Mouse (Mus musculus): ENCODE data around the gene Cyb5r1. TPM values are rescaled to one million over a fixed set of nuclear protein-coding genes. Genes with fewer than 3 reads are reported as not detected.

Gene Cyb5r1
- polyA plus RNA-seq, 1 experiment from 2014 or later, result 19.4 TPM

Other genes starting within 250 kb of the Cyb5r1 start
- 3.2 and 3.7 TPM in 2 replicates for gene Chil1, start 223.4 kb upstream of the Cyb5r1 start, polyA plus RNA-seq (2015; fragmentation: Nextera tagmentation; extraction: Ambion mirVana)
- gene Mybph, start 212.1 kb upstream of the Cyb5r1 start, polyA plus RNA-seq (2015; fragmentation: Nextera tagmentation; extraction: Ambion mirVana), result not detected in 2 replicates
- gene Adora1, start 170.1 kb upstream of the Cyb5r1 start, polyA plus RNA-seq (2015; fragmentation: Nextera tagmentation; extraction: Ambion mirVana), result 14.0 and 15.7 TPM in 2 replicates
- gene Myog, start 115.6 kb upstream of the Cyb5r1 start, polyA plus RNA-seq (2015; fragmentation: Nextera tagmentation; extraction: Ambion mirVana), result 0.22 TPM in 1 of 2 replicates, not detected in the other
- 9.3 and 11.3 TPM in 2 replicates for gene Ppfia4, start 72.6 kb upstream of the Cyb5r1 start, polyA plus RNA-seq (2015; fragmentation: Nextera tagmentation; extraction: Ambion mirVana)
- 139 and 150 TPM in 2 replicates for gene Tmem183a, start 43.6 kb upstream of the Cyb5r1 start, polyA plus RNA-seq (2015; fragmentation: Nextera tagmentation; extraction: Ambion mirVana)
- not detected in 2 replicates for gene 4933406M09Rik, start 19.6 kb upstream of the Cyb5r1 start, polyA plus RNA-seq (2015; fragmentation: Nextera tagmentation; extraction: Ambion mirVana)
- 62.6 and 63.4 TPM in 2 replicates for gene Adipor1, start 9.8 kb downstream of the Cyb5r1 start, polyA plus RNA-seq (2015; fragmentation: Nextera tagmentation; extraction: Ambion mirVana)
- gene Klhl12, start 50.0 kb downstream of the Cyb5r1 start, polyA plus RNA-seq (2015; fragmentation: Nextera tagmentation; extraction: Ambion mirVana), result 39.7 and 40.1 TPM in 2 replicates
- gene Rabif, start 89.1 kb downstream of the Cyb5r1 start, polyA plus RNA-seq (2015; fragmentation: Nextera tagmentation; extraction: Ambion mirVana), result 55.3 and 55.9 TPM in 2 replicates
- not detected in 2 replicates for gene Mgat4e, start 144.1 kb downstream of the Cyb5r1 start, polyA plus RNA-seq (2015; fragmentation: Nextera tagmentation; extraction: Ambion mirVana)
- 104 and 107 TPM in 2 replicates for gene Kdm5b, start 154.6 kb downstream of the Cyb5r1 start, polyA plus RNA-seq (2015; fragmentation: Nextera tagmentation; extraction: Ambion mirVana)
- gene Syt2, start 241.1 kb downstream of the Cyb5r1 start, polyA plus RNA-seq (2015; fragmentation: Nextera tagmentation; extraction: Ambion mirVana), result 1.2 and 1.8 TPM in 2 replicates